Mouse (Mus musculus): ENCODE measurements around the gene Wbp2. TPM values are rescaled to one million over a fixed set of nuclear protein-coding genes. Genes with fewer than 3 reads are reported as not detected.

Wbp2 gene
- polyA plus RNA-seq, 1 experiment from 2014 or later = 90.7 TPM

DNA sequence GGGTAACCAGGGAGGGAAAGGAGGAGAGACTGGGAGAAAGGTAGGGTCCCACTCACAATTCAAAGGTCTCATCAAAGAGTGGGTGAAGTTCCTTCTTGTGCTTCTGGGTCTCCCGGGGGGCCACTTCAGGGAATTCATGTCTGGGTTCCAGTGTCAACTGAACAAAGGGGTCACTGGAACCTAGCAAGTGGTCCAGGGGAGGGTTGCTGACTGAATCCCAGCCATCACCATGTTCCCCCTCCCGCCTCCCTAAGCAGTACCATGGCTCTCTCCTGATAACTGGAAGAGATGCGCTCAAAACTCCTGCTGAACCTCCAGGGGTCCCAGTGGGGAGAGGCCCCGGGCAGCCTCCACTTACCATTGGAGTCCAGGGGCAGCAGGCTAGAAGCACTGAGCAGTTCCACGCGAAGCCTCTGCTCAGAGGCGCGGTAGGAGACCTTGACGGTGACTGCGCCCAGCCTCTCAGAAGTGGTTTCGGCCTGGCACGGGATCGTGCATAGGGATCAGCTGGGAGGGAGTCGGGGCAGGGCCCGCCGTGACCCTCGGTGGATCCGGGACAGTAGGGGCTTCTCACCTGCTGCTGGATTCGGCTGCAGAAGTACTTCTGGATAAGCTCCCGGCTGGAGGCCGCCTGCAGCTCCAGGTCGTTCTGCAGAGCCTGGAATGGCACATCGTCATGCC is 22.5 kb downstream of the Wbp2 start:
- Histone ChIP-seq H3K4me1 (0 out of 2 replicates have a peak, but pooled peaks cover 4% of the 10 kb centered on the region), H3K27me3 (no peaks in the 10 kb centered on the region), H3K4me2 (replicated peaks) (no peak overlapping the region), H3K27ac (no peak overlapping the region), H3K4me3 (no peak overlapping the region), H3K9ac (no peak overlapping the region), H3K9me3 (replicated peaks) (no peaks in the 10 kb centered on the region), H3K36me3 (peaks cover 30% of the 10 kb centered on the region)
- 70% methylated on average over 23 of the region's 23 CpGs for WGBS
- ATAC-seq (ENCODE audit: low FRiP score) = no peak

DNA sequence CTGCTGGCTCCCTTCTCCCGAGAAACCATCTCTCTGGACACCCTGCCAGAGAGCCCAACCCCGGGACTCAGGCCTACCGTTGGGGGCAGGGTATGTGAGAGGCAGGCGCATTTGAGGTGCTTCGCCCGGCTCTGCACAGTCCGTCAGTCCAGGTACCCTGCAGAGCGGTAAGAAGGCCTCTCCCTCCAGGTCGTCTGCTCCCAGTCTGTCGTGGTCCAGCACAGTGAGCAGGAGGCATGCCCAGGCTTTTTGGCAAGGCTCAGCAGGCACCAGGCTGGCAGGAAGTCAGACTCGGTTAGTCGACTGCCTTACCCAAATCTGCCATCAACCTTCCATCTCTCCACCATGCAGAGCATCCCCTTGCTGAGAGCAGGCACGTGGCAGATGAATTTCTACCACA is 23.2 kb downstream of the Wbp2 start:
- H3K27me3 ChIP-seq = no peaks in the 10 kb centered on the region
- H3K36me3 ChIP-seq = peaks cover 38% of the 10 kb centered on the region
- WGBS = 69% methylated on average over 13 of the region's 13 CpGs
- no peaks in the 10 kb centered on the region for H3K9me3 ChIP-seq (replicated peaks)
- 0 out of 2 replicates have a peak overlapping the region, but pooled peaks have one; percentile 8 for H3K9ac ChIP-seq
- no peak overlapping the region for H3K4me3 ChIP-seq
- no peak for ATAC-seq (ENCODE audit: low FRiP score)
- H3K4me1 ChIP-seq = 0 out of 2 replicates have a peak, but pooled peaks cover 4% of the 10 kb centered on the region
- H3K4me2 ChIP-seq (replicated peaks) = no peak overlapping the region
- no peak overlapping the region for H3K27ac ChIP-seq

GRCm38 (mm10) chr11:116062521-116062920 is 24.3 kb downstream of the Wbp2 start:
- no peaks in the 10 kb centered on the region for H3K27me3 ChIP-seq
- 0 out of 2 replicates have a peak, but pooled peaks cover 4% of the 10 kb centered on the region for H3K4me1 ChIP-seq
- peak overlapping the region; percentile 25; the same call in 1 of the 2 replicates for H3K9ac ChIP-seq
- H3K36me3 ChIP-seq = peaks cover 48% of the 10 kb centered on the region
- no peak overlapping the region for H3K4me2 ChIP-seq (replicated peaks)
- no peak overlapping the region for H3K4me3 ChIP-seq
- no peak overlapping the region for H3K27ac ChIP-seq
- no peaks in the 10 kb centered on the region for H3K9me3 ChIP-seq (replicated peaks)
- 58% methylated on average over 8 of the region's 8 CpGs for WGBS
- no peak for ATAC-seq (ENCODE audit: low FRiP score)

DNA sequence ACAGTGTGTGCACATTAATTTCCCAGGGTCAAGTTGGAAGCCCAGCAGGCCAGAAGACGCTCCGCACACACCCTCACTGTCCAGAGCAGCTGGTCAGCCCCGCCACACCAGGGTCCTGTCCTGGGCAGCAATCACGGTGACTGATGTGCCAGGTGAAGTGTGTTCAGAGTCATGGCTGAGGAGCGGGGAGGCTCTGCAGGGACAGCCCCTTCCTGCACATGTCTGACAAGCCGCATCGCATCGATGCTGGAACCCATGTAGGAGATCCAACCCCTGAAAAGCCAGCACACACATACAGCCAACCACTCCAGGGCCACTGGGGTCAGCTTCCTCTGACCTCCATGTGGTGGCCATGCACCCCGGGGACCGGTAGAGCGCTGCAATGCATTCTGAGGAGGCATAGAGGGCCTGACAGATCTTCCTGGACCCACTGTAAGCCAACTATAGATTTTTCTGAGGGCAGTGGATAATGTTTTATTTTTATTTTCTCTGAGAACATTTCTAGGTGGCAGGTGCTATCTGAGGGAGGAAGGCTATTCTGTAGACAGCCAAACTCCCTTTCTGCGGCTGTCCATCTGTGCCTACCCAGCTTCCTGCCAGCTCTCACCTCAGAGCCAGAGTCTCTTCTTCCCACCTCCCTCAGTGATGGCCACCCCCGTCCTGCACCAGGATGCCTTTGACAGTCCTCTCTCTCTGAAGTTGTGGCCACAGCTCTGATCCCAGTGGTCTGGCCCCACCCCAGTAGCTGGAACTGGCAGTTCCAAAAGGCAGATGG is 25.0 kb downstream of the Wbp2 start:
- ATAC-seq (ENCODE audit: low FRiP score) = no peak
- no peaks in the 10 kb centered on the region for H3K9me3 ChIP-seq (replicated peaks)
- no peak overlapping the region for H3K4me2 ChIP-seq (replicated peaks)
- no peaks in the 10 kb centered on the region for H3K27me3 ChIP-seq
- H3K27ac ChIP-seq = no peak overlapping the region
- no peak overlapping the region for H3K4me3 ChIP-seq
- 0 out of 2 replicates have a peak, but pooled peaks cover 4% of the 10 kb centered on the region for H3K4me1 ChIP-seq
- H3K9ac ChIP-seq = 0 out of 2 replicates have a peak overlapping the region, but pooled peaks have one; percentile 2
- peaks cover 55% of the 10 kb centered on the region for H3K36me3 ChIP-seq
- 89% methylated on average over 13 of the region's 13 CpGs for WGBS

GRCm38 (mm10) chr11:116060596-116060995 is 26.2 kb downstream of the Wbp2 start:
- 93% methylated on average over 9 of the region's 9 CpGs for WGBS
- Histone ChIP-seq H3K36me3 (peaks cover 67% of the 10 kb centered on the region), H3K4me3 (no peak overlapping the region), H3K27me3 (no peaks in the 10 kb centered on the region), H3K9ac (no peak overlapping the region), H3K9me3 (replicated peaks) (no peaks in the 10 kb centered on the region), H3K4me1 (0 out of 2 replicates have a peak, but pooled peaks cover 4% of the 10 kb centered on the region), H3K27ac (no peak overlapping the region), H3K4me2 (replicated peaks) (no peak overlapping the region)
- no peak for ATAC-seq (ENCODE audit: low FRiP score)

GRCm38 (mm10) chr11:116059691-116060025 is 27.1 kb downstream of the Wbp2 start:
- H3K36me3 ChIP-seq = peaks cover 77% of the 10 kb centered on the region
- H3K27ac ChIP-seq = no peak overlapping the region
- 95% methylated on average over 11 of the region's 11 CpGs for WGBS
- 0 out of 2 replicates have a peak, but pooled peaks cover 4% of the 10 kb centered on the region for H3K4me1 ChIP-seq
- no peak for ATAC-seq (ENCODE audit: low FRiP score)
- no peak overlapping the region for H3K9ac ChIP-seq
- H3K4me2 ChIP-seq (replicated peaks) = no peak overlapping the region
- no peak overlapping the region for H3K4me3 ChIP-seq
- H3K27me3 ChIP-seq = no peaks in the 10 kb centered on the region
- H3K9me3 ChIP-seq (replicated peaks) = no peaks in the 10 kb centered on the region

- no peak for ATAC-seq (ENCODE audit: low FRiP score)
- H3K9me3 ChIP-seq (replicated peaks) = no peaks in the 10 kb centered on the region
- H3K4me2 ChIP-seq (replicated peaks) = no peak overlapping the region
- no peak overlapping the region for H3K27ac ChIP-seq
- H3K27me3 ChIP-seq = no peaks in the 10 kb centered on the region
- WGBS = 94% methylated on average over 17 of the region's 17 CpGs
- H3K9ac ChIP-seq = no peak overlapping the region
- peaks cover 83% of the 10 kb centered on the region for H3K36me3 ChIP-seq
- H3K4me3 ChIP-seq = no peak overlapping the region
- 0 out of 2 replicates have a peak, but pooled peaks cover 4% of the 10 kb centered on the region for H3K4me1 ChIP-seq
Observed at GRCm38 (mm10) chr11:116058868-116059690, 27.7 kb downstream of the Wbp2 start.

- Histone ChIP-seq H3K27ac (no peak overlapping the region), H3K4me2 (replicated peaks) (no peak overlapping the region), H3K9ac (no peak overlapping the region), H3K4me3 (no peak overlapping the region), H3K36me3 (peaks cover 92% of the 10 kb centered on the region), H3K4me1 (0 out of 2 replicates have a peak, but pooled peaks cover 4% of the 10 kb centered on the region), H3K9me3 (replicated peaks) (no peaks in the 10 kb centered on the region), H3K27me3 (no peaks in the 10 kb centered on the region)
- 84% methylated on average over 12 of the region's 12 CpGs for WGBS
- ATAC-seq (ENCODE audit: low FRiP score) = no peak
Observed at GRCm38 (mm10) chr11:116058022-116058614, 28.7 kb downstream of the Wbp2 start.

DNA sequence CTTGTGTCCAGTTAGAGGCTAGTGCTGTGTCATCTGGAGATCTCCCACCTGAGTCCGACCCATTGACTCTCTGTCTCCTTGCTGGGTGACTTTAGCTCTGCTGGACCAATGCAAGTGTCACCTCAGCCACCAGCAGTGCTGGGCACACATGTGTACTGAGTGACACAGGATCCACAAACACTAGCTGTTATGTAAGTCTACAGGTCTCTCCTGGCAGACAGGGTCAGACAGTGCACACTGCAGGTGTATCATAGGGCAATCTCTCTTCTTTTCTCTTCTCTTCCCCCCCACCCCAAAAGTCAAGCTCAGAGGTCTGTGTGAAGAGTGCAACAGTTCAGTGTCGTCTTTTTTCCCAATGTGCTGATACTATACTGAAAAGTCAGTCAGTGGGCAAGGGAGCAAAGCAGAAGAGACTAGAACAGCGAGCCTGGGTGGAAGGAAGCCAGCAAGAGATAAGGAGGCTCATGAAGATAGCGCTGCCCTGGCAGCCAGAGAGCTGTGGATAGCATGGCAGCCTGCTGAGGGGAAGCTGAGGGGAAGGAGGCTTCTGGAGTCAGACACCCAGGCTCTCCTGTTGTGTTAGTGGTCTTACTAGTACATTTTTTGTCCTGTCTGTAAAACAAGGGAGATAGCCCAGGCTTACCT is 29.4 kb downstream of the Wbp2 start:
- WGBS = 92% methylated on average over 4 of the region's 4 CpGs
- H3K4me3 ChIP-seq = no peak overlapping the region

DNA sequence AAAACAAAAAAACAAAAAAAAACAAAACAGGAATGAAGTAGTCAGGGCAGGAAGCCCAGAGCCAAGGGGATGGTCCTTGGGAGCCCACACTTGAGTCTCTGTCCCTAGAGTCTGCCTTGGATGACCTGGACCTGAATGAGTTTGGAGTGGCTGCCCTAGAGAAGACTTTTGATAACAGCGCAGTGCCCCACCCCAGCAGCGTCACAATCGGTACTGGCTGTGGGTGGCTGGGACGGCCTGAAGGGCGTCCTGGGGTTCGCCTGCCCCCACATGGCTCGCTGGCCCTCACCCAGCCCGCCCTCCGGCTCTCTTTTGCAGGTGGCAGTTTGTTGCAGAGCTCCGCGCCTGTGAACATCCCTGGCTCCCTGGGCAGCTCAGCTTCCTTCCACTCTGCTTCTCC is 30.9 kb downstream of the Wbp2 start:
- H3K9me3 ChIP-seq (replicated peaks) = no peaks in the 10 kb centered on the region
- H3K36me3 ChIP-seq = peaks cover 100% of the 10 kb centered on the region
- H3K4me2 ChIP-seq (replicated peaks) = no peak overlapping the region
- H3K27me3 ChIP-seq = no peaks in the 10 kb centered on the region
- H3K9ac ChIP-seq = no peak overlapping the region
- H3K4me3 ChIP-seq = no peak overlapping the region
- WGBS = 95% methylated on average over 11 of the region's 11 CpGs
- H3K4me1 ChIP-seq = no peaks in the 10 kb centered on the region
- H3K27ac ChIP-seq = no peak overlapping the region
- no peak for ATAC-seq (ENCODE audit: low FRiP score)

More for the DNA sequence above, 29.4 kb downstream of the Wbp2 start:
- no peak overlapping the region for H3K27ac ChIP-seq
- H3K27me3 ChIP-seq = no peaks in the 10 kb centered on the region
- H3K4me1 ChIP-seq = 0 out of 2 replicates have a peak, but pooled peaks cover 3% of the 10 kb centered on the region
- H3K9me3 ChIP-seq (replicated peaks) = no peaks in the 10 kb centered on the region
- no peak overlapping the region for H3K9ac ChIP-seq
- no peak overlapping the region for H3K4me2 ChIP-seq (replicated peaks)
- H3K36me3 ChIP-seq = peaks cover 99% of the 10 kb centered on the region
- ATAC-seq (ENCODE audit: low FRiP score) = no peak

DNA sequence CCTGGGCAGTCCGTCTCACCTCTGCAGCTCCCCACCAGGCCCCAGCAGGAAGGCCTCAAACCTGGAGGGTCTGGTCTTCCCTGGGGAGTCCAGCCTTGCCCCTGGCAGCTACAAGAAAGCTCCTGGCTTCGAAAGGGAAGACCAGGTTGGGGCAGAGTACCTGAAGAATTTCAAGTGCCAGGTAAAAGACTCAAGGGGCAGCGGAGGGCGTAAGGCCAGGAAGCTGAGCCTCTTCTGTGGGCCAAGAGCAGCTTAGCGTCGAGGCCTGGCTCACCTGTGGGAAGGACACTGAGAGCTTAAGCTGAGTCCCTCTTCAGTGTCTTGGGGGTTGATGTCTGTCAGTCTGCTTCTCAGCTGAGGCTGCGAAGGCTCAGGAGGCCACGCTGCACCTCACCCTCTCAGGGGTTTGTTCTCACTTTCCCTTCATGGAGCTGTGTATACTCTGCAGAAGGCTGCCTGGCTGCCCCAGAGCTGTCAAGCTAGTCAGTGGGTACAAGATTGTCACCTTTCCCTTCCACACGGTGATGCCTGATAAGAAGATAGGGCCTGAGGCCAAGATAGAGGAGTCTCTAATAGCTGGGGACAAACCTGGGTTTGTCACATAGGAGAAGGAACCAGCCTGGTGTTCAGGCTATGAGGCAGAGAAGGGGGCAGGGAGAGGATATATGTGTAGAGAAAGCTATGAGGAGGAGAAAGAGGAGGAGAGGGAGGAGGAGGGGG is 33.1 kb downstream of the Wbp2 start:
- no peaks in the 10 kb centered on the region for H3K27me3 ChIP-seq
- H3K27ac ChIP-seq = no peak overlapping the region
- no peak overlapping the region for H3K4me2 ChIP-seq (replicated peaks)
- WGBS = 95% methylated on average over 9 of the region's 9 CpGs
- peaks cover 100% of the 10 kb centered on the region for H3K36me3 ChIP-seq
- H3K4me3 ChIP-seq = no peak overlapping the region
- H3K9ac ChIP-seq = no peak overlapping the region
- H3K4me1 ChIP-seq = no peaks in the 10 kb centered on the region
- H3K9me3 ChIP-seq (replicated peaks) = no peaks in the 10 kb centered on the region
- no peak for ATAC-seq (ENCODE audit: low FRiP score)
